Mouse (Mus musculus) heart, embryonic 14.5 days (tissue): ENCODE measurements around the gene Gm9733. TPM values are rescaled to one million over a fixed set of nuclear protein-coding genes. Genes with fewer than 3 reads are reported as not detected.

Source experiments
- ATAC-seq: fragments of 200-750 bp; cut with Nextera tagmentation; 2 replicates; pipeline ENCODE4 v1.8.0; 2017; ENCODE audit warnings: low read depth, moderate TSS enrichment; ENCODE audit not compliant: insufficient number of reproducible peaks, insufficient read depth, low FRiP score
- H3K27ac ChIP-seq, 2 experiments: fragments of 200-500 bp in 1 of 2; fragments of 300-500 bp in 1 of 2; sonication (generic) in 1 of 2; replicated peaks in 1 of 2; 2 replicates each; pipeline ENCODE4 v1.5.1; 2012 to 2014; ENCODE audit warnings: low read depth in 2 of 2, low read length in 2 of 2, control low read depth in 1 of 2, mild to moderate bottlenecking in 1 of 2, mixed read lengths in 1 of 2; ENCODE audit not compliant: control insufficient read depth in 1 of 2, insufficient read depth in 1 of 2
- H3K27me3 ChIP-seq: fragments of 300-500 bp; sonication (generic); 2 replicates; pipeline ENCODE4 v1.6.1; 2014; ENCODE audit warnings: mild to moderate bottlenecking, low read length, control low read depth; ENCODE audit not compliant: control insufficient read depth, insufficient read depth
- H3K36me3 ChIP-seq: fragments of 300-500 bp; sonication (generic); 2 replicates; pipeline ENCODE4 v1.6.1; 2014; ENCODE audit warnings: mild to moderate bottlenecking, control low read depth, low read length, mixed read lengths; ENCODE audit not compliant: control insufficient read depth, insufficient read depth
- H3K4me1 ChIP-seq, 2 experiments: fragments of 200-500 bp in 1 of 2; fragments of 300-500 bp in 1 of 2; sonication (generic) in 1 of 2; 2 replicates each; pipeline ENCODE4 v1.6.1; 2012 to 2014; ENCODE audit warnings: low read length in 2 of 2, control low read depth in 1 of 2, mixed read lengths in 1 of 2; ENCODE audit not compliant: control insufficient read depth in 2 of 2, insufficient read depth in 2 of 2
- H3K4me2 ChIP-seq: fragments of 300-500 bp; sonication (generic); 2 replicates; pipeline ENCODE4 v1.6.1; 2014; ENCODE audit warnings: mild to moderate bottlenecking, low read length
- H3K4me3 ChIP-seq, 2 experiments: fragments of 200-500 bp in 1 of 2; fragments of 300-500 bp in 1 of 2; sonication (generic) in 1 of 2; 2 replicates each; pipeline ENCODE4 v1.5.1; 2012 to 2014; ENCODE audit warnings: low read length in 2 of 2, mild to moderate bottlenecking in 2 of 2, control low read depth in 1 of 2, low read depth in 1 of 2, moderate library complexity in 1 of 2; ENCODE audit not compliant: control insufficient read depth in 1 of 2, insufficient read depth in 1 of 2
- H3K9ac ChIP-seq: fragments of 300-500 bp; sonication (generic); 2 replicates; pipeline ENCODE4 v1.6.1; 2014; ENCODE audit warnings: mild to moderate bottlenecking, low read length
- H3K9me3 ChIP-seq: fragments of 300-500 bp; sonication (generic); 2 replicates; pipeline ENCODE4 v1.6.1; 2016; ENCODE audit warnings: low read length, control low read depth; ENCODE audit not compliant: control insufficient read depth
- WGBS: fragments of 180-500 bp; shearing (Covaris S2); extraction: QIAGEN DNeasy Blood & Tissue Kit; methylation state at CpG from one replicate; pipeline ENCODE4 v1.1.7; 2014; 5-methylcytosine and 5-hydroxymethylcytosine counted together
- polyA plus RNA-seq: library from polyadenylated mRNA; unstranded; fragments of >200 nt; fragmentation: Nextera tagmentation; extraction: Ambion mirVana; gene quantifications from 2 replicates; pipeline ENCODE4 v1.2.1, GENCODE M21; 2014

Gene Gm9733
- polyA plus RNA-seq, 1 experiment from 2014 or later, result not detected

DNA sequence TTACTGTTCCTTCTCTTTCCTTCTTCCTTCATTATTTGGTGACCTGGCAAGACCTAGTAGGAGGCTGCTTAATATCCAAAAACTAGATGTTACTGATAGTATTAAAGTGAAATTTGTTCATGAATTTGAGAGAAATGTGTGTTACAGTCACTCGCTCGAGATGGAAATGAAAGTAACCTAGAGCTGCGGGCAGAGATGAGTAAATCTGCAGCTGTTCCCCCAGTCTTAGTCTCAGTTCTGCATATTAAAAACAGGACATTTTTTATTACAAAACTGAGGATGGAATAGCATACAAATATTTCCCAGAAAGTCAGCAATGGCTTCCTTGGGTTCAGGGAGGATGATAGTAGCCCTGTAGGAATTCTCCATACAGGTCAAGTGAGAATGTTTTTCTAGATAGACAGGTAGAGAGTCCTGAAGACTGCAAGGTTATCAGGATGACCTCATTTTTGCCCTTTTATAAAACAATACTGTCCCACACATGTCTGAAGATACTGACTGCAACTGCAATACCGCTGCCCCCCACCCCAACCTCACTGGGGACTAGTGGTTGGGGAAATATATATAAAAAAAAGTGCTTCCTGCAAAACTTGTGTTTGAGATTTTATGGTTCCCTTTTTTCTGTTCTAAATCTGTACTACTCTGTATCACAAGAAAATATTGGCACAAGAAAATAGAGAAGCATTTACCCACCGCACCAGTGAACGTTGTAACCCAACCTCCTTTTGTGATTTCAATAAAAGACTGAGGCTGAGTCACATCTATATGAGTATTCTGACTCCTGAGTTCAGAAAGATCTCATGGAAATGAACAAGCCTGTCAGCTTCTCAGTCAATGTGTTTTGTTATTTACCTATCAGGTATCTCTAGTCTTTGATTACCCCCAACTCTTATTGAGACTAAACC lies 47.4 kb downstream of the Gm9733 start:
- Histone ChIP-seq H3K27me3 (no peaks in the 10 kb centered on the region), H3K4me1 (no peaks in the 10 kb centered on the region), H3K4me3 (no peak overlapping the region), H3K27ac (no peak overlapping the region), H3K36me3 (no peaks in the 10 kb centered on the region), H3K9ac (no peak overlapping the region), H3K4me2 (no peak overlapping the region), H3K9me3 (no peaks in the 10 kb centered on the region)
- ATAC-seq, result no peak
- whole genome bisulfite sequencing, result 77% methylated on average over 6 of the region's 6 CpGs

GRCm38 (mm10) chr3:15275899-15276526 lies 56.1 kb downstream of the Gm9733 start:
- Histone ChIP-seq H3K4me1 (no peaks in the 10 kb centered on the region), H3K4me2 (no peak overlapping the region), H3K27ac (no peak overlapping the region), H3K36me3 (no peaks in the 10 kb centered on the region), H3K9ac (no peak overlapping the region), H3K27me3 (no peaks in the 10 kb centered on the region), H3K9me3 (no peaks in the 10 kb centered on the region), H3K4me3 (no peak overlapping the region)
- ATAC-seq, result no peak
- 55% methylated on average over 5 of the region's 5 CpGs for WGBS

- no peaks in the 10 kb centered on the region for H3K36me3 ChIP-seq
- H3K9me3 ChIP-seq, result no peaks in the 10 kb centered on the region
- H3K4me1 ChIP-seq, result no peaks in the 10 kb centered on the region
- no peaks in the 10 kb centered on the region for H3K27me3 ChIP-seq
- no peak overlapping the region for H3K27ac ChIP-seq
- no peak overlapping the region for H3K4me3 ChIP-seq
- 8% methylated on average over 3 of the region's 3 CpGs for WGBS
- no peak overlapping the region for H3K9ac ChIP-seq
- no peak overlapping the region for H3K4me2 ChIP-seq
- no peak for ATAC-seq
These were observed 67.7 kb downstream of the Gm9733 start for GRCm38 (mm10) chr3:15264450-15264849.

GRCm38 (mm10) chr3:15255726-15256125 lies 76.4 kb downstream of the Gm9733 start:
- Histone ChIP-seq H3K4me1 (no peaks in the 10 kb centered on the region), H3K36me3 (no peaks in the 10 kb centered on the region), H3K27me3 (no peaks in the 10 kb centered on the region), H3K9ac (no peak overlapping the region), H3K27ac (no peak overlapping the region), H3K4me2 (no peak overlapping the region), H3K9me3 (no peaks in the 10 kb centered on the region), H3K4me3 (no peak overlapping the region)
- WGBS, result 68% methylated on average over 6 of the region's 6 CpGs
- no peak for ATAC-seq

Other genes with a start within 250 kb of the Gm9733 start
- gene Sirpb1a, start 94.2 kb upstream of the Gm9733 start, polyA plus RNA-seq, result 0.20 TPM in 1 of 2 replicates, not detected in the other
- not detected in 2 replicates for gene Sirpb1b, start 242.8 kb upstream of the Gm9733 start, polyA plus RNA-seq